Mouse (Mus musculus) hindbrain, embryonic 14.5 days (tissue): ENCODE data around the gene Scaf4. TPM values are rescaled to one million over a fixed set of nuclear protein-coding genes. Genes with fewer than 3 reads are reported as not detected.
A peak's percentile ranks its signal among the peaks of the same experiment; 100 is the strongest.
"Not testable (repeated sequence)": the region's sequence is repeated elsewhere in the genome, so short reads cannot be mapped to it uniquely, and the experiment has no call there.

Experiments
- ATAC-seq: fragments of 200-750 bp; cut with Nextera tagmentation; 2 replicates; pipeline ENCODE4 v1.8.0; 2017; ENCODE audit warnings: moderate number of reproducible peaks, mild to moderate bottlenecking, moderate TSS enrichment, moderate library complexity; ENCODE audit not compliant: low FRiP score
- DNase-seq: peaks from one replicate; pipeline ENCODE4 v3.0.0-alpha.2; 2015; ENCODE audit warnings: low spot score
- H3K27ac ChIP-seq: fragments of 300-500 bp; sonication (generic); 2 replicates; pipeline ENCODE4 v1.5.1; 2014; ENCODE audit warnings: mild to moderate bottlenecking, moderate library complexity
- H3K27me3 ChIP-seq: fragments of 300-500 bp; sonication (generic); 2 replicates; pipeline ENCODE4 v1.6.1; 2014; ENCODE audit warnings: mild to moderate bottlenecking, low read length, mixed read lengths; ENCODE audit not compliant: control insufficient read depth, insufficient read depth
- H3K36me3 ChIP-seq: fragments of 300-500 bp; sonication (generic); replicated peaks from 2 replicates; pipeline ENCODE4 v1.6.1; 2014; ENCODE audit not compliant: control insufficient read depth, insufficient read depth
- H3K4me1 ChIP-seq: fragments of 300-500 bp; sonication (generic); replicated peaks from 2 replicates; pipeline ENCODE4 v1.6.1; 2014; ENCODE audit warnings: antibody characterized with exemption, low read length, mixed read lengths; ENCODE audit not compliant: control insufficient read depth, insufficient read depth
- H3K4me2 ChIP-seq: fragments of 300-500 bp; sonication (generic); replicated peaks from 2 replicates; pipeline ENCODE4 v1.6.1; 2014; ENCODE audit warnings: mild to moderate bottlenecking, moderate library complexity
- H3K4me3 ChIP-seq: fragments of 300-500 bp; sonication (generic); replicated peaks from 2 replicates; pipeline ENCODE4 v1.5.1; 2014; ENCODE audit warnings: mild to moderate bottlenecking, low read length
- H3K9ac ChIP-seq: fragments of 300-500 bp; sonication (generic); 2 replicates; pipeline ENCODE4 v1.6.1; 2014
- H3K9me3 ChIP-seq: fragments of 300-500 bp; sonication (generic); 2 replicates; pipeline ENCODE4 v1.6.1; 2016; ENCODE audit warnings: low read length; ENCODE audit not compliant: control insufficient read depth
- WGBS: fragments of 180-500 bp; shearing (Covaris S2); extraction: QIAGEN DNeasy Blood & Tissue Kit; methylation state at CpG from one replicate; pipeline ENCODE4 v1.1.7; 2014; 5-methylcytosine and 5-hydroxymethylcytosine counted together
- polyA plus RNA-seq: library from polyadenylated mRNA; unstranded; fragments of >200 nt; fragmentation: Nextera tagmentation; extraction: Ambion mirVana; gene quantifications from 2 replicates; pipeline ENCODE4 v1.2.1, GENCODE M21; 2014

Gene Scaf4
- polyA plus RNA-seq, 1 experiment from 2014 or later = 24.4 TPM

- Histone ChIP-seq H3K4me1 (no peaks in the 10 kb centered on the region), H3K9me3 (no peaks in the 10 kb centered on the region), H3K4me2 (no peak overlapping the region), H3K27me3 (no peaks in the 10 kb centered on the region), H3K27ac (no peak overlapping the region), H3K9ac (no peak overlapping the region), H3K36me3 (peaks cover 13% of the 10 kb centered on the region), H3K4me3 (no peak overlapping the region)
- ATAC-seq = no peak
- no peak for DNase-seq
- WGBS = 94% methylated on average over 10 of the region's 10 CpGs
These were observed 50.6 kb downstream of the Scaf4 start for GRCm38 (mm10) chr16:90233702-90234101.

DNA sequence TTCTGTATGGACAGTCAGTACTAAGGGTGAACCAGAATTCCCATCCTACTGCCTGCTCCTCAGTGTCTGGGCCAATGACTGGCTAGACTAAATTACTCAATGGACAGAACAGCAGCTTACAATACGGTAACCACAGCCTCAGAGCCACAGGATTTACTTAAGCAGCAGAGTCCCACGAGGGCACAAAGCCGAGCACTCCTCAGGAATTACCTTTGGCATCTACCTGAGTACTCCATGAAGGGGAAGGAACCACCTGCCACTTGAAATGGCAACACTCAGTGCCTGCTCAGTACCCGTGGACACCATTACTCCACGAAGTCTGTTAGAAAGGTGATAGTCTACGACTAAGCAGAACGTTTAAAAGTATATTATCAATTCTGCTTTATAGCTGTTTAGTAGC is 53.0 kb downstream of the Scaf4 start:
- H3K9me3 ChIP-seq = no peaks in the 10 kb centered on the region
- ATAC-seq = no peak
- H3K4me3 ChIP-seq = no peak overlapping the region
- H3K27ac ChIP-seq = no peak overlapping the region
- WGBS = 94% methylated on average over 7 of the region's 7 CpGs
- peaks cover 32% of the 10 kb centered on the region for H3K36me3 ChIP-seq
- no peak overlapping the region for H3K4me2 ChIP-seq
- no peak overlapping the region for H3K9ac ChIP-seq
- DNase-seq = no peak
- H3K4me1 ChIP-seq = no peaks in the 10 kb centered on the region
- H3K27me3 ChIP-seq = no peaks in the 10 kb centered on the region

DNA sequence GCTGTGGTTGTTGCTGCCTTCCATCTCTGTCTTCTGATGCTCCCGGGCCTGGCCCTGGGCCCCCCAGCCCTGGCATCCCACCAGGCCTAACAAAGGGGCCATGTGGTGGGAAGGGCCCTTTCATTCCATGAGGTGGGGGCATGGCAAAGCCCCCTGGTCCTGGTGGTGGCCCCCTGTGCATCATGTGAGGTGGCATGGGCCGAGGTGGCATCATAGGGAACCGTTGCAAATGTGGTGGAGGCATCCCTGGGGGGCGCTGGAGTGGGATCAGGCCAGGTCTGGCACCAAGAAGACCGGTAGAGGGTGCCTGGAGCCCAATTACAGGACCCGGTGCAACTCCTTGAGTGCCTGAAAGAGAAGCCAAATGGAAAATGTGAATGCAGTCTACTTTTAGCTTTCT is 54.4 kb downstream of the Scaf4 start:
- H3K27ac ChIP-seq = no peak overlapping the region
- WGBS = 86% methylated on average over 6 of the region's 6 CpGs
- H3K4me2 ChIP-seq = no peak overlapping the region
- no peaks in the 10 kb centered on the region for H3K27me3 ChIP-seq
- H3K4me3 ChIP-seq = no peak overlapping the region
- DNase-seq = no peak
- peaks cover 46% of the 10 kb centered on the region for H3K36me3 ChIP-seq
- no peak overlapping the region for H3K9ac ChIP-seq
- peak; percentile 17; the same call in 1 of the 2 replicates for ATAC-seq
- no peaks in the 10 kb centered on the region for H3K4me1 ChIP-seq
- no peaks in the 10 kb centered on the region for H3K9me3 ChIP-seq

GRCm38 (mm10) chr16:90221441-90222070 is 62.7 kb downstream of the Scaf4 start:
- Histone ChIP-seq H3K27me3 (no peaks in the 10 kb centered on the region), H3K4me1 (peaks cover 17% of the 10 kb centered on the region), H3K4me3 (peak overlapping the region; percentile 90), H3K9me3 (no peaks in the 10 kb centered on the region), H3K36me3 (peaks cover 27% of the 10 kb centered on the region), H3K27ac (peak overlapping the region; percentile 86; the same call in 1 of the 2 replicates), H3K9ac (peak overlapping the region; percentile 89), H3K4me2 (peak overlapping the region; percentile 91)
- DNase-seq = no peak
- ATAC-seq = no peak
- 8% methylated on average over 20 of the region's 20 CpGs for WGBS

DNA sequence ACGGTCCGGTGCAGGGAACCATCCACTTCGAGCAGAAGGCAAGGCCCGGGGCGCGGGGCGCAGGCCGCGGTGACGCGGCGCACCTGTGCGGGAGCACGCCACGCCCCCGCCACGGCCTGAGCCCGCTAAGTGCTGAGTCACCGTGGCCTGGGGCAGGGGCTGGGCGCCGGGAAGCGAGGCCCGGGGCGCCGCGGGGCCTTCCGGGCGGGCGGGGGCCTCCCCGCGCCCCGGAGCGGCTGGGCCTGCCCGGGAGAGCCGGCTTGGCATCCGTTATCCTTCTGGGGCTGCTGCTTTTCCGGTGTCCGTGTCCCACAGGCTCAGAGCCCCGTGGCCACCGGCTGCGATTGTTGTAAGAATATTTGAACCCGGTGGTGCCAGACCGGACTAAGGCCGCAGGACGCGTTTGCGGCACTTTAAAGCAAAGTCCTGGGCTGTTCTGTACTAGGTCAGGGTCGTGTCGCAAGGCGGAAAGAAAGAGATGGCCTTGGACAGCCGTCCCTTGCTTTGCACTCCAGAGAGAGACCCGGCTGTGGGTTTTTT is 63.3 kb downstream of the Scaf4 start:
- Histone ChIP-seq H3K4me2 (peak overlapping the region; percentile 91), H3K9me3 (no peaks in the 10 kb centered on the region), H3K27me3 (no peaks in the 10 kb centered on the region), H3K36me3 (peaks cover 22% of the 10 kb centered on the region), H3K4me3 (peak overlapping the region; percentile 90), H3K4me1 (peaks cover 17% of the 10 kb centered on the region), H3K27ac (peak overlapping the region; percentile 86), H3K9ac (peak overlapping the region; percentile 89)
- WGBS = 1% methylated on average over 48 of the region's 52 CpGs
- no peak for DNase-seq
- ATAC-seq = peak; percentile 82

GRCm38 (mm10) chr16:90220026-90220891 is 64.0 kb downstream of the Scaf4 start, which contains the start of gene Sod1:
TSS of gene Sod1 (plus strand) at chr16:90220754.
- H3K4me1 ChIP-seq = peaks cover 17% of the 10 kb centered on the region
- H3K4me2 ChIP-seq = peak within 1 kb of the TSS; percentile 91
- H3K9me3 ChIP-seq = no peaks in the 10 kb centered on the region
- no peaks in the 10 kb centered on the region for H3K27me3 ChIP-seq
- WGBS = 2% methylated on average over 62 of the region's 63 CpGs
- peaks cover 15% of the 10 kb centered on the region for H3K36me3 ChIP-seq
- peak within 1 kb of the TSS; percentile 90 for H3K4me3 ChIP-seq
- H3K27ac ChIP-seq = peak within 1 kb of the TSS; percentile 86
- ATAC-seq (peak; percentile 93), DNase-seq (peak; percentile 98)
- peak within 1 kb of the TSS; percentile 89 for H3K9ac ChIP-seq

DNA sequence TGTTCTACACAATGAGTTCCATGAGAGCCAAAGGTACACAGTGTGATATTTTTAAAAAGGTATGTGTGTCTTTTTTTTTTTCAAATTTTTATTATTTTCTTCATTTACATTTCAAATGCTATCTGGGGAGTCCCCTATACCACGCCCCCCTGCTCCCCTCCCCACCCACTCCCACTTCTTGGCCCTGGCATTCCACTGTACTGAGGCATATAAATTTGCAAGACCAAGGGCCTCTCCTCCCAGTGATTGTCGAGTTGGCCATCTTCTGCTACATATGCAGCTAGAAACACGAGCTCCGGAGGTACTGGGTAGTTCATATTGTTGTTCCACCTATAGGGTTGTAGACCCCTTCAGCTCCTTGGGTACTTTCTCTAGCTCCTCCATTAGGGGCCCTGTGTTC is 64.9 kb downstream of the Scaf4 start:
- not testable (repeated sequence) for DNase-seq, H3K4me3 ChIP-seq, H3K9ac ChIP-seq, ATAC-seq, H3K36me3 ChIP-seq, H3K27ac ChIP-seq, H3K4me2 ChIP-seq, H3K9me3 ChIP-seq, H3K27me3 ChIP-seq
- WGBS = 78% methylated on average over 4 of the region's 4 CpGs
- H3K4me1 ChIP-seq = peaks cover 17% of the 10 kb centered on the region

GRCm38 (mm10) chr16:90217926-90218325 is 66.4 kb downstream of the Scaf4 start:
- H3K27me3 ChIP-seq = no peaks in the 10 kb centered on the region
- H3K4me3 ChIP-seq = no peak overlapping the region
- H3K9me3 ChIP-seq = no peaks in the 10 kb centered on the region
- H3K4me2 ChIP-seq = no peak overlapping the region
- no peaks in the 10 kb centered on the region for H3K36me3 ChIP-seq
- WGBS = 71% methylated on average over 4 of the region's 4 CpGs
- ATAC-seq = no peak
- H3K4me1 ChIP-seq = peaks cover 14% of the 10 kb centered on the region
- no peak overlapping the region for H3K27ac ChIP-seq
- no peak for DNase-seq
- H3K9ac ChIP-seq = no peak overlapping the region

- Histone ChIP-seq H3K4me3 (no peak overlapping the region), H3K9me3 (no peaks in the 10 kb centered on the region), H3K4me1 (peaks cover 10% of the 10 kb centered on the region), H3K27me3 (no peaks in the 10 kb centered on the region), H3K4me2 (no peak overlapping the region), H3K27ac (no peak overlapping the region), H3K9ac (no peak overlapping the region), H3K36me3 (no peaks in the 10 kb centered on the region)
- 12% methylated on average over 3 of the region's 3 CpGs for WGBS
- DNase-seq = no peak
- no peak for ATAC-seq
These were observed 66.9 kb downstream of the Scaf4 start for GRCm38 (mm10) chr16:90217356-90217755.
